Mouse (Mus musculus) erythroid progenitor cell, adult 5-6 weeks (primary cell): ENCODE data around the gene Zswim7. TPM values are rescaled to one million over a fixed set of nuclear protein-coding genes. Genes with fewer than 3 reads are reported as not detected.
"Not testable (repeated sequence)": the region's sequence is repeated elsewhere in the genome, so short reads cannot be mapped to it uniquely, and the experiment has no call there.

ENCODE experiments used
- ATAC-seq: replicated peaks from 2 replicates; pipeline ENCODE4 v1.8.0; 2016; ENCODE audit warnings: moderate number of reproducible peaks, mild to moderate bottlenecking, moderate TSS enrichment, inconsistent platforms; ENCODE audit not compliant: poor library complexity, low FRiP score, severe bottlenecking
- total RNA-seq, 2 experiments: library from RNA; stranded (forward) in 1 of 2; stranded (reverse) in 1 of 2; fragments of 150-400 nt in 1 of 2; fragments of 186-747, 209-891 nt in 1 of 2; gene quantifications; 2 replicates each; pipeline versions ENCODE4 v1.2.3 to v1.2.4; 2015 to 2017; ENCODE audit warnings: low replicate concordance in 2 of 2

The Zswim7 gene
- total RNA-seq (2015; ENCODE audit: low replicate concordance), result 3.8 TPM in 1 of 2 replicates, not detected in the other
- not detected in 2 replicates for total RNA-seq (2017; ENCODE audit: low replicate concordance)

DNA sequence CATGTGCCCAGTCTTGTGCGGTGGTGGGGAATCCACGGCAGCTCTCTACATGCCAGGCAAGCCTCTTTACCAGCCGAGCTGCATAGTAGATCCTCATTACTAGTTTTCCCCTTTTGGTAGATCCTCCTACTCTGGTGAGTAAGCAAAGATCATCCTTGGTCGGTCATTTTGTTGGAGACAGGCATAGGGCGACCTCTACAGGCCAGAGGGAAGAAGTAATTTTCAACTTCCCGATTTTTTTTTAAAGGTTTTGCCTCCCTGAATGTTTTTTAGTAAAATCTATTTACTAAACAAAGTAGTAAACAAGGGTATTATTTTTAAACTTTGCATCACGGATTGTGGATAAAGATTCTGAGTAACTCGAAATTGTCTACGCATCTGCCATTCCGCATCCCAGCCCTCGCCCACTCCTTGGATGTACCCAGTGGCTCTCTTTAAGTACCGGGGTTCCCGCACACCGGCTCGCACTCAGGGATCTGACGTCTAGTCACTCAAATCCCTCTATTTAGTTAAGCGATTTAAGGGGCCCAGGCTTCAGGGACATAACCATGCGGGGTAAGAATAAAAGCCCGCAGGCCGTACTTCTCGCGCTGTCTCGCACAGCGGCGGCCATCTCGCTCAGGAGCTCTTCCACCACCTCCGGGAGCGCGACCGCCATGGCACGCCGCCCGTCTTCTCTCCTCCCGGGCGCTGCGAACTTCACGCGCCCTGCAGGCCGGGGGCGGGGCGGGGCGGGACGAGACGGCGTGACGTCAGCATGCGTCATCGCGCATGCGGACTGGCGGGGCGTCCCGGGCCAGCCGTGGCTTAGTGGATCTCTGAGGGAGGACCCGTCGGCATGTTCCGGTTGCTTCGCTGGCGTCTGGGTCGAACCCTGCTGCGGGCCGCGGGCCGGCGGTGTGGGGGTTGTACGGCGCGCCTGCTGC is at the start of gene Zswim7, which contains the start of gene Ttc19:
TSS of gene Zswim7 (minus strand) at position 701 of the 926 bp plus-strand sequence.
TSS of gene Ttc19 (plus strand) at position 799 of the 926 bp plus-strand sequence.
- ATAC-seq, result peak; percentile 88

- no peak for ATAC-seq
Measured at GRCm38 (mm10) chr11:62323659-62324058, 42.5 kb upstream of the Zswim7 start.

GRCm38 (mm10) chr11:62320097-62320496 is 38.9 kb upstream of the Zswim7 start:
- no peak for ATAC-seq

DNA sequence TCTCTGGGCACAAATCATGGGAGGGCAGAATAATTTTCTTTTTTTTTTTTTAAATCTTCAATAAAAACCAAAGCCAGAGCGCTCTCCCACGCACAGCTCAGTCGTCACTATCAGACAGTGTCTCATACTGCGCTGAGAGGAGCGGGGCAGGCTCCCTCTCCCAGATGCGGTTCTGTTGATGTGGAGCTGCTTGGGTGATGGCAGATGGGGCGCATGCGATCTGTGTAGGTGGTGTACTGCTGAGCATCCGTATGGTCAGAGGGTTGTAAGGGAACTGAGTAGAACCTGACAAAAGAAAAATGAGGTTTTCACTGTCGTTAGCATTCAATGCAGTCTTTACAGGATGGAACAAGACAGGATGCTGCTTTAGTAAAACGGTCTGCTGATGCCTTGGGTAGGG is 36.6 kb upstream of the Zswim7 start:
- no peak for ATAC-seq

- ATAC-seq, result no peak
Measured at GRCm38 (mm10) chr11:62314984-62315383, 33.8 kb upstream of the Zswim7 start.

GRCm38 (mm10) chr11:62309296-62309695 is 28.1 kb upstream of the Zswim7 start:
- ATAC-seq, result no peak

GRCm38 (mm10) chr11:62305866-62306265 is 24.7 kb upstream of the Zswim7 start:
- ATAC-seq, result no peak

GRCm38 (mm10) chr11:62298883-62299282 is 17.7 kb upstream of the Zswim7 start:
- ATAC-seq, result no peak

GRCm38 (mm10) chr11:62294121-62294520 is 12.9 kb upstream of the Zswim7 start:
- no peak for ATAC-seq

DNA sequence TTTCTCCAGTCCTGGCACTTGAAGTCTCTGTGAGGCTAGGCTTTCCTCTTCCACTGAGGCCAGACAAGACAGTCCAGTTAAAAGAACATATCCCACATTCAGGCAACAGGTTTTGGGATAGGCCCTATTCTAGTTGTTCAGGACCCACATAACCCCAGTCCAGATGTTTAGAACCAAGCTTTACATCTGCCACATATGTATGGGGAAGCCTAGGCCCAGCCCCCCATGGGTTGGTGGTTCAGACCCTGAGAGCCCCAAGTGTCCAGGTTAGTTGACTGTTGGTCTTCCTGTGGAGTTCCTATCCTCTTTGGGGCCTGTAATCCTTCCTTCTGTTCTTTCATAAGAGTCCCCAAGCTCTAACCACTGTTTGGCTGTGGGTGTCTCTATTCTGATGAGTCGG is 6.5 kb upstream of the Zswim7 start:
- no peak for ATAC-seq

DNA sequence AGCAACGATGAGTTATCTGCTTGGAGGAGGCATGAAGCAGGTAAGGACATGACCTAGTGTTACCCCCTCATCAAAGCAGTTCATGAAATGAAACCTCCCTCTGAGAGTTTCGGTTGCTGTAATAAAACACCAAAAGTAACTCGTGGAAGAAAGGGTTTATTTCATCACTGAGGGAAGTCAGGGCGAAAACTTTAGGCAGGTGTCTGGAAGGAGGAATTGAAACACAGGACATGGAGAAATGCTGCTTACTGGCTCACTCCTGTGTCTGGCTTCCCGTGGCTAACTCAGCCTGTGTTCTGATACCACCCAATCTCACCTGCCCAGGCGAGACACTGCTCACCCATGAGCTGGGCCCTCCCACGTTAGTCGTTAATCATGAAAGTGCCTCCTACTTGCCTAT is 3.8 kb upstream of the Zswim7 start:
- no peak for ATAC-seq

DNA sequence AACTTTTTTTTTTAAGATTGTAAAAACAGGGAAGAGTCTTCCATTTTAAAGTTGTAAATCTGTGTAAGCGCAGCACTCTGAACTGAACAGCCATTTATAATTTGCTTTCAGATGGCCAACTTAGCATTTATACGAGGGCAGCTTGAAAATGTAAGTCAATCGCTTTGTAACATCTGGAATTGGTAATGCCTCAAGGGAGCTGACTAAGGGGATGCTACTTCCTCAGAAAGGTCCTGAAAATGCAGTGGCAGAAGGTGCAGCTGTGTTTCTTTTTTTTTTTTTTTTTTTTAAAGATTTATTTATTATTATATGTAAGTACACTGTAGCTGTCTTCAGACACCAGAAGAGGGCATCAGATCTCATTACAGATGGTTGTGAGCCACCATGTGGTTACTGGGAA is 2.8 kb upstream of the Zswim7 start:
- not testable (repeated sequence) for ATAC-seq

DNA sequence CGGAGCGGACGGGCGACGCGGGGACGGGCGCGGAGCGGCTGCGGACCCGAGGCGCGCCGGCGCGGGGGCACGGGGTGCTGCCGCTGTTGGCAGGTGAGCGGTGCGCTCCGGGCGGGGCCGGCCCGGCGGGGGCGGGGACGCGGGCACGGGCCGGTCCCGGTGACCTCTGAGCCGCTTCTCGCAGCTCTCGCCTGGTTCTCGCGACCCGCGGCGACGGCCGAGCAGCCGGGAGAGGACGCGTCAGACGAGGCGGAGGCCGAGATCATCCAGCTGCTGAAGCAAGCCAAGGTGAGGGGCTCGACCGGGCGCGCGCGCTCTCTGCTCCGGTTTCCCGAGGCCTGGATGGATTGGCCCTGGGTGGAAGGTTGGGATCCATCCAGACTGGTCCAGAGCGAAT is 424 bp upstream of the Zswim7 start:
- ATAC-seq, result peak; percentile 64

- peak; percentile 62 for ATAC-seq
Measured at GRCm38 (mm10) chr11:62278027-62278426, 3.1 kb downstream of the Zswim7 start.

- no peak for ATAC-seq
Measured at GRCm38 (mm10) chr11:62277086-62277485, 4.1 kb downstream of the Zswim7 start.

DNA sequence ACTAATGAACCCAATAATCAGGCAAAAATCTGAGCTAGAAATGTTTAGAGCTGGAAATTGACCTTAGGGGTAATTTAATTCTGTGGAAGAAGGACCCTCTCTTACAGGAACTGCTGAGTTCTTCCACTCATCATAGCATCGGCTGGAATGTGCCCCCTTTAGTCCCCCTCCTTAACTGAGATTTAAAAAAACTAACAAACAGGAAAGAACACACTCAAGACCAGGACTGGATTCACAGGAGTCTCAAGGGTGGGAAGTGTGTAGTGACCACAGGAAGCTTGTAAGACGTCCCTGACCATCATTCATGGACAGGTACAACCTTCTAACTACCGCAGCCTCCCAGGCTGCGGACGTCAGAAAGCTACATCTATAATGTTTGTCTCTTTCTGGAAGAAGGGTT is 10.3 kb downstream of the Zswim7 start:
- ATAC-seq, result no peak

DNA sequence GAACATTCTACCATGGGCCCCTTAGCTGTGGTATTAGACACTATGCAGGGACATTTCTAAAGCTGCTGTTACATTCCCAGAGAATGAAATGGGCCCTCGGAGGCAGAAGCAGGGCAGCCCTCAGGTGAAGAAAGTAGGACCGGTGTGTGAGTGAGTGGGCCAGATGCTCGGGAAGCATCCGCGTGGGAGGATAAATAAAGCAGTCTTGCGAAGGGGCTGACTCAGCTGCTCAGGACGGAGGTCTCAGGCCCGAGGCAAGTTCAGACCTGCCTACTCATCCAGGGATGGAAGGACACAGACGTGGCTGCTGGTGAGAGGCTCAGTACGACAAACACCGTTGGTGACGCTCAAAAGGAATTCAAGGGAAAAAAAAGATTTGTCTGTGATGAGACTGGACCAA is 12.1 kb downstream of the Zswim7 start:
- ATAC-seq, result no peak

DNA sequence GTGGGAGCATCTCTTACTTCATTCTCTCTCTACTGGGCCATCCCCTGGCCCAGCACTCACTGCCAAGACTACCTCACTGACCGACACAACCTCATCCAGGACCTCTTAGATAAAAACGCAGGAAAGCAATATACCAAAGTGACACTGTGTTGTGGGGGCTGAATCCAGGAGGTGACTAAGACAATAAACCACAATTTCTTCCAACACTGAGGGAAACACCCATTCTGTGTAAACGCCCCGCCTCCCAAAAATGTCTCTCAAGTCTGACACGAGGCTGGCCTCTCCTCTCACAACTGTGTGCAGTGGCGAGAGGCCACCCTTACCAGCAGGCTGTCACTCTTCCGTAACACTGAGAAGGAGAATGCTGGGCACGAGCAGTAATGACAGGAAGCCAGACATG is 12.8 kb downstream of the Zswim7 start:
- no peak for ATAC-seq

DNA sequence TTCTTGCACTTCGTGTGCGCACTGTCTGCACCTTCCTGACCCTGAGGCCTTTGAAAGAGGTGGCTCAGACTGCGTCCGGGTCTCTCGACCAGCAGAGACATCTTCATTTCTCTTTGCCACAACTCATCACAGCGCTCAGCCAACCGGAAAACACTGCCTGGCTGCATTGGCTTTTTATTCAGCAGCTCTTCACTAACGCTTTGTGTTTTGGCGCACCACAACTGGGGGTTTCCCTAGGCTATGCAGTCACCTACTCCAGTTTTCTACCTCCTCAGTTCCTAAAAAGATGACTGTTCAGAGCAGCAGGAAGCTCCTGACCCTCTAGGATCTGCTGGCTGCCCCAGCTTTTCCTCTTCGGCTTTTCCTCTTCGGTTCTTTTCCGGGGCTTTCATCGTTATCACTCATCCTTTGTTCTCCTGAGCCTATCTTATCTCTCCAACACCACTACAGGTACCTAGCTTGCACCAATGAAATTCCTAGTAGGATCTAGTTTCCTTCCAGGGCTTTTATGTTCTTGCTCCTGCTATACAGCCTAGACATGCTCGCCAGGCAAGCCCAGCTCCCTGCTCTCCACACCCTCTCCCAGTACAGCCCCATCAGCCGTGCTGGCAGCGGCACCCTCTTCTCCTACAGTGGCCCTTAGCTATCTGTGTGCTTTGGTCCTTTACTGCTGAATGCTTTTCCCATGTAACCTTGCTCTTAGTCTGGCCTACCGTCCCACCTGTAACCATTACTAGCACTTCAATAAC is 14.5 kb downstream of the Zswim7 start:
- ATAC-seq, result no peak

DNA sequence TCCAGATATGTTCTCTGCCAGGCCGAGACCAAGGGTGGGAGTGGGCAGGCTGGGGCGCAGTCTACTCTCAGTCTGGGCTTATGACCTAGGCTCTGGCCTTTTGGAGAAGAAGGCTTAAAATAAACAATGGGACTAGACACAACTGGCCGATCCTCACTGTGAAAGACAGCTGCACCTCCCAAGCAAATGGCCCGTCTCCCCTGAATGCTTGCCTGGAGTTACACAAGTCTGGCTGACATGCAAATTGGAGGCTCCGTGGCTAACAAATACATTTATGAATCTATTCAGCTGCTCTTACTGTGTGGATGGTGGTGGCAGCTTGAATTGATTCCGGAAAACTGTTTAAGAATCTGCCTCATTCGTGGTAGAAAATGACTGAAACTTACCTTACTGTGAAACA is 15.5 kb downstream of the Zswim7 start:
- no peak for ATAC-seq

DNA sequence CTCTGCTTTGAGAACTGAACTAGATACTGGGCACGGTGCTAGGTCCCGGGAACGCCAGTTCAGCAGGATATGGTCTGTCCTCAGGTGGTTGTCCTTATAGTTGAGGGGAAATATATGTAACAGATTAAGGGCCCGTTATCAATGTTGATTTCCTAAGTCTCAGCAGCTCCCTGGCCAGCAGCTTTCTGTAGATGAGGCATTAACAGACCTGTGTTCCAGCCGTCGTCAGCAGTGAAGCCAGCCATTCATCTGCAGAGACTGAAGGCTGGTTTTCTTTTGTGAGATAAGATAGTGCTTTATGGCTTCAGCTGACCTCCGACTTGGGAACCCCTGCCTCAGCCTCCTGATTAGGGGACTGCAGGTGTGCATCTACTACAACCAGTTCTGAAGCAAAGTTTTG is 17.2 kb downstream of the Zswim7 start:
- no peak for ATAC-seq
